Mouse (Mus musculus): ENCODE data around the gene Plcg1.

GRCm38 (mm10) chr2:160734331-160734730, 3.2 kb downstream of the Plcg1 start:
- TF ChIP-seq ZNF384 (IDR thresholded peaks at IDR 0.05; ENCODE audit: low read depth, low read length) = no peak
- no peak for TF ChIP-seq ZC3H11A (IDR thresholded peaks at IDR 0.05; ENCODE audit: borderline replicate concordance, low read depth, low read length)

Data from ES-E14 (cell line).